Mouse (Mus musculus): Measurements from ENCODE around the gene Dnajc7. TPM values are rescaled to one million over a fixed set of nuclear protein-coding genes. Genes with fewer than 3 reads are reported as not detected.

Gene Dnajc7
- polyA plus RNA-seq, 1 experiment: 56.5 TPM

- H3K4me1 ChIP-seq (ENCODE audit: control insufficient read depth, insufficient read depth, low read length): no peaks in the 10 kb centered on the region
- TF ChIP-seq POLR2A (IDR thresholded peaks at IDR 0.05; ENCODE audit: borderline replicate concordance, extremely low read depth, low read depth, low read length) (no peak), CTCF (IDR thresholded peaks at IDR 0.05; ENCODE audit: insufficient read depth, low read length) (no peak)
- no peak overlapping the region for H3K4me3 ChIP-seq (replicated peaks; ENCODE audit: extremely low read depth, low read depth, low read length)
- WGBS: 78% methylated on average over 6 of the region's 6 CpGs
- DNase-seq: no peak
Observed at GRCm38 (mm10) chr11:100533871-100534270, 86.1 kb downstream of the Dnajc7 start.

Other genes with a start within 250 kb of the Dnajc7 start
- gene Jup, start 222.4 kb downstream of the Dnajc7 start, polyA plus RNA-seq (2012; rRNA removed): 631 and 728 TPM in 2 replicates
- 40.6 and 53.9 TPM in 2 replicates for gene P3h4, start 205.3 kb downstream of the Dnajc7 start, polyA plus RNA-seq (2012; rRNA removed)
- 41.5 and 42.5 TPM in 2 replicates for gene Fkbp10, start 204.5 kb downstream of the Dnajc7 start, polyA plus RNA-seq (2012; rRNA removed)
- gene Nt5c3b, start 178.4 kb downstream of the Dnajc7 start, polyA plus RNA-seq (2012; rRNA removed): 21.7 and 31.5 TPM in 2 replicates
- gene Klhl10, start 178.3 kb downstream of the Dnajc7 start, polyA plus RNA-seq (2012; rRNA removed): 0.22 and 0.49 TPM in 2 replicates
- gene Klhl11, start 147.4 kb downstream of the Dnajc7 start, polyA plus RNA-seq (2012; rRNA removed): 5.1 and 6.2 TPM in 2 replicates
- gene Acly, start 92.2 kb downstream of the Dnajc7 start, polyA plus RNA-seq (2012; rRNA removed): 166 and 217 TPM in 2 replicates
- gene Ttc25, start 74.6 kb downstream of the Dnajc7 start, polyA plus RNA-seq (2012; rRNA removed): 1.8 and 3.4 TPM in 2 replicates
- gene Cnp, start 45.3 kb downstream of the Dnajc7 start, polyA plus RNA-seq (2012; rRNA removed): 27.5 and 29.9 TPM in 2 replicates
- 59.4 and 84.5 TPM in 2 replicates for gene Nkiras2, start 924 bp downstream of the Dnajc7 start, polyA plus RNA-seq (2012; rRNA removed)
- gene Zfp385c, start 72.3 kb upstream of the Dnajc7 start, polyA plus RNA-seq (2012; rRNA removed): 0.36 and 4.9 TPM in 2 replicates
- 8.2 and 9.8 TPM in 2 replicates for gene Dhx58, start 84.1 kb upstream of the Dnajc7 start, polyA plus RNA-seq (2012; rRNA removed)
- gene Kat2a, start 92.3 kb upstream of the Dnajc7 start, polyA plus RNA-seq (2012; rRNA removed): 27.3 and 28.2 TPM in 2 replicates
- gene Hspb9, start 93.7 kb upstream of the Dnajc7 start, polyA plus RNA-seq (2012; rRNA removed): 0.36 TPM in 1 of 2 replicates, not detected in the other
- 235 and 252 TPM in 2 replicates for gene Rab5c, start 118.0 kb upstream of the Dnajc7 start, polyA plus RNA-seq (2012; rRNA removed)
- gene Kcnh4, start 139.8 kb upstream of the Dnajc7 start, polyA plus RNA-seq (2012; rRNA removed): 1.1 and 1.8 TPM in 2 replicates
- not detected in 2 replicates for gene Hcrt, start 142.8 kb upstream of the Dnajc7 start, polyA plus RNA-seq (2012; rRNA removed)
- gene Ghdc, start 150.8 kb upstream of the Dnajc7 start, polyA plus RNA-seq (2012; rRNA removed): 14.4 and 18.2 TPM in 2 replicates
- 38.8 and 44.7 TPM in 2 replicates for gene Stat5b, start 230.6 kb upstream of the Dnajc7 start, polyA plus RNA-seq (2012; rRNA removed)
- gene Stat5a, start 239.2 kb upstream of the Dnajc7 start, polyA plus RNA-seq (2012; rRNA removed): 19.0 and 20.4 TPM in 2 replicates